Mouse (Mus musculus) heart, postnatal 0 days (tissue): ENCODE data around the gene Olfr549. TPM values are rescaled to one million over a fixed set of nuclear protein-coding genes. Genes with fewer than 3 reads are reported as not detected.

Experiments
- ATAC-seq: fragments of 200-750 bp; cut with Nextera tagmentation; 2 replicates; pipeline ENCODE4 v1.8.0; 2017; ENCODE audit warnings: low read depth, moderate number of reproducible peaks, moderate library complexity; ENCODE audit not compliant: insufficient read depth
- DNase-seq: peaks from one replicate; pipeline ENCODE4 v3.0.0-alpha.2; 2016; ENCODE audit warnings: low spot score
- H3K27ac ChIP-seq: fragments of 300-500 bp; sonication (generic); 2 replicates; pipeline ENCODE4 v1.5.1; 2014; ENCODE audit warnings: low read depth, mild to moderate bottlenecking
- H3K27me3 ChIP-seq: fragments of 300-500 bp; sonication (generic); 2 replicates; pipeline ENCODE4 v1.6.1; 2014; ENCODE audit warnings: low read length, mixed read lengths; ENCODE audit not compliant: control insufficient read depth, insufficient read depth
- H3K36me3 ChIP-seq: fragments of 300-500 bp; sonication (generic); replicated peaks from 2 replicates; pipeline ENCODE4 v1.6.1; 2014; ENCODE audit warnings: low read length, mixed read lengths; ENCODE audit not compliant: control insufficient read depth, insufficient read depth
- H3K4me1 ChIP-seq: fragments of 300-500 bp; sonication (generic); 2 replicates; pipeline ENCODE4 v1.6.1; 2014; ENCODE audit warnings: antibody characterized with exemption; ENCODE audit not compliant: control insufficient read depth, insufficient read depth
- H3K4me2 ChIP-seq: fragments of 300-500 bp; sonication (generic); 2 replicates; pipeline ENCODE4 v1.6.1; 2014; ENCODE audit warnings: low read depth, mild to moderate bottlenecking, low read length, moderate library complexity
- H3K4me3 ChIP-seq: fragments of 300-500 bp; sonication (generic); 2 replicates; pipeline ENCODE4 v1.5.1; 2014; ENCODE audit warnings: low read depth, low read length
- H3K9ac ChIP-seq: fragments of 300-500 bp; sonication (generic); replicated peaks from 2 replicates; pipeline ENCODE4 v1.6.1; 2014; ENCODE audit warnings: low read depth, low read length, mixed read lengths
- H3K9me3 ChIP-seq: fragments of 300-500 bp; sonication (generic); replicated peaks from 2 replicates; pipeline ENCODE4 v1.6.1; 2016; ENCODE audit warnings: low read length; ENCODE audit not compliant: control insufficient read depth
- CTCF ChIP-seq: IDR thresholded peaks from 2 replicates; pipeline ENCODE4 v1.5.1; 2016; ENCODE audit warnings: antibody characterized with exemption, control low read depth, low read depth
- EP300 ChIP-seq: IDR thresholded peaks from 2 replicates; pipeline ENCODE4 v1.6.1; 2016; ENCODE audit warnings: antibody characterized with exemption, low read depth
- WGBS: fragments of 180-500 bp; shearing (Covaris S2); extraction: QIAGEN DNeasy Blood & Tissue Kit; methylation state at CpG from one replicate; pipeline ENCODE4 v1.1.7; 2014; 5-methylcytosine and 5-hydroxymethylcytosine counted together
- polyA plus RNA-seq: library from polyadenylated mRNA; unstranded; fragments of >200 nt; fragmentation: Nextera tagmentation; extraction: Ambion mirVana; gene quantifications from 2 replicates; pipeline ENCODE4 v1.2.1, GENCODE M21; 2015
- total RNA-seq: library from RNA; depleted of rRNA; stranded (reverse); fragments of >200 nt; gene quantifications from 2 replicates; pipeline ENCODE4 v1.2.3, GENCODE M21; 2014; ENCODE audit warnings: low replicate concordance; rRNA removed

Olfr549 gene
- total and polyA plus RNA-seq, 2 experiments from 2014 or later: not detected

- H3K4me2 ChIP-seq: no peak within 1 kb of the TSS
- H3K9me3 ChIP-seq: no peaks in the 10 kb centered on the region
- no peaks in the 10 kb centered on the region for H3K27me3 ChIP-seq
- no peak for ATAC-seq
- H3K9ac ChIP-seq: no peak within 1 kb of the TSS
- no peak within 1 kb of the TSS for H3K4me3 ChIP-seq
- H3K27ac ChIP-seq: no peak within 1 kb of the TSS
- DNase-seq: no peak
- WGBS: 30% methylated on average over 1 of the region's 1 CpGs
- no peaks in the 10 kb centered on the region for H3K4me1 ChIP-seq
- TF ChIP-seq CTCF (no peak), EP300 (no peak)
- no peaks in the 10 kb centered on the region for H3K36me3 ChIP-seq
Measured at GRCm38 (mm10) chr7:102597378-102598031, 47.8 kb downstream of the Olfr549 start, which contains the start of gene Olfr552. TSS of gene Olfr552 (plus strand) at chr7:102597770.

Other genes starting within 250 kb of the Olfr549 start
- 58.2 and 102 TPM in 2 replicates for gene Rrm1, start 108.2 kb upstream of the Olfr549 start, total RNA-seq
- 34.4 and 36.4 TPM in 2 replicates for gene Rrm1, start 108.2 kb upstream of the Olfr549 start, polyA plus RNA-seq
- gene Olfr543, start 68.2 kb upstream of the Olfr549 start, total RNA-seq: not detected in 2 replicates
- gene Olfr543, start 68.2 kb upstream of the Olfr549 start, polyA plus RNA-seq: not detected in 2 replicates
- gene Olfr544, start 61.6 kb upstream of the Olfr549 start, total RNA-seq: not detected in 2 replicates
- gene Olfr544, start 61.6 kb upstream of the Olfr549 start, polyA plus RNA-seq: not detected in 2 replicates
- gene Olfr545, start 50.3 kb upstream of the Olfr549 start, total RNA-seq: not detected in 2 replicates
- gene Olfr545, start 50.3 kb upstream of the Olfr549 start, polyA plus RNA-seq: not detected in 2 replicates
- gene Olfr547, start 15.1 kb upstream of the Olfr549 start, total RNA-seq: not detected in 2 replicates
- gene Olfr547, start 15.1 kb upstream of the Olfr549 start, polyA plus RNA-seq: not detected in 2 replicates
- not detected in 2 replicates for gene Olfr548-ps1, start 9.0 kb upstream of the Olfr549 start, total RNA-seq
- gene Olfr548-ps1, start 9.0 kb upstream of the Olfr549 start, polyA plus RNA-seq: not detected in 2 replicates
- gene Trim21, start 15.6 kb downstream of the Olfr549 start, total RNA-seq: 4.0 and 5.6 TPM in 2 replicates
- gene Trim21, start 15.6 kb downstream of the Olfr549 start, polyA plus RNA-seq: 0.22 and 0.32 TPM in 2 replicates
- gene Olfr550, start 21.6 kb downstream of the Olfr549 start, total RNA-seq: not detected in 2 replicates
- gene Olfr550, start 21.6 kb downstream of the Olfr549 start, polyA plus RNA-seq: not detected in 2 replicates
- not detected in 2 replicates for gene Olfr551, start 42.0 kb downstream of the Olfr549 start, total RNA-seq
- not detected in 2 replicates for gene Olfr551, start 42.0 kb downstream of the Olfr549 start, polyA plus RNA-seq
- not detected in 2 replicates for gene Olfr552, start 47.9 kb downstream of the Olfr549 start, total RNA-seq
- not detected in 2 replicates for gene Olfr552, start 47.9 kb downstream of the Olfr549 start, polyA plus RNA-seq
- gene Olfr553, start 68.3 kb downstream of the Olfr549 start, total RNA-seq: not detected in 2 replicates
- not detected in 2 replicates for gene Olfr553, start 68.3 kb downstream of the Olfr549 start, polyA plus RNA-seq
- gene Olfr554, start 88.6 kb downstream of the Olfr549 start, total RNA-seq: not detected in 2 replicates
- gene Olfr554, start 88.6 kb downstream of the Olfr549 start, polyA plus RNA-seq: not detected in 2 replicates
- gene Olfr555, start 109.0 kb downstream of the Olfr549 start, total RNA-seq: not detected in 2 replicates
- gene Olfr555, start 109.0 kb downstream of the Olfr549 start, polyA plus RNA-seq: not detected in 2 replicates
- not detected in 2 replicates for gene Olfr556, start 115.0 kb downstream of the Olfr549 start, total RNA-seq
- not detected in 2 replicates for gene Olfr556, start 115.0 kb downstream of the Olfr549 start, polyA plus RNA-seq
- gene Trim68, start 137.5 kb downstream of the Olfr549 start, total RNA-seq: 10.0 and 22.4 TPM in 2 replicates
- gene Trim68, start 137.5 kb downstream of the Olfr549 start, polyA plus RNA-seq: 8.3 and 8.9 TPM in 2 replicates
- gene Olfr557, start 146.0 kb downstream of the Olfr549 start, total RNA-seq: not detected in 2 replicates
- gene Olfr557, start 146.0 kb downstream of the Olfr549 start, polyA plus RNA-seq: not detected in 2 replicates
- 1.2 and 1.5 TPM in 2 replicates for gene Olfr558, start 152.3 kb downstream of the Olfr549 start, total RNA-seq
- gene Olfr558, start 152.3 kb downstream of the Olfr549 start, polyA plus RNA-seq: 2.2 and 2.3 TPM in 2 replicates
- not detected in 2 replicates for gene Olfr33, start 169.2 kb downstream of the Olfr549 start, total RNA-seq
- not detected in 2 replicates for gene Olfr33, start 169.2 kb downstream of the Olfr549 start, polyA plus RNA-seq
- not detected in 2 replicates for gene Olfr559, start 177.6 kb downstream of the Olfr549 start, total RNA-seq
- not detected in 2 replicates for gene Olfr559, start 177.6 kb downstream of the Olfr549 start, polyA plus RNA-seq
- gene Olfr560, start 209.5 kb downstream of the Olfr549 start, total RNA-seq: not detected in 2 replicates
- gene Olfr560, start 209.5 kb downstream of the Olfr549 start, polyA plus RNA-seq: not detected in 2 replicates
- 1.0 and 4.1 TPM in 2 replicates for gene Olfr78, start 209.6 kb downstream of the Olfr549 start, total RNA-seq
- gene Olfr78, start 209.6 kb downstream of the Olfr549 start, polyA plus RNA-seq: 0.34 and 0.60 TPM in 2 replicates
- gene Olfr561, start 221.4 kb downstream of the Olfr549 start, total RNA-seq: not detected in 2 replicates
- gene Olfr561, start 221.4 kb downstream of the Olfr549 start, polyA plus RNA-seq: not detected in 2 replicates